Mouse (Mus musculus) adrenal gland, postnatal 25 days (tissue): ENCODE measurements around the gene Ddit4. TPM values are rescaled to one million over a fixed set of nuclear protein-coding genes. Genes with fewer than 3 reads are reported as not detected.
"Not testable (repeated sequence)": the region's sequence is repeated elsewhere in the genome, so short reads cannot be mapped to it uniquely, and the experiment has no call there.

Experiments
- DNase-seq: peaks from one replicate; pipeline ENCODE4 v3.0.0; 2021; ENCODE audit warnings: mixed read lengths
- long read RNA-seq: library from polyadenylated mRNA; stranded (forward); transcript quantifications from one replicate; pipeline ENCODE4 v2.0.0, GENCODE M21; 2021
- total RNA-seq: library from RNA; stranded (reverse); gene quantifications from 2 replicates; pipeline ENCODE4 v1.2.3, GENCODE M21; 2021

Gene Ddit4
- 35.7 and 57.7 TPM in 2 replicates for total RNA-seq
- long read RNA-seq, transcript Ddit4-201 (3 exons, 1,755 nt) = major isoform, 38 of 41 reads
- long read RNA-seq, partial matches to known transcripts = 1 of 41 reads
- long read RNA-seq, other reads (novel, unspliced or antisense) = 2 of 41 reads

- DNase-seq = peak; percentile 100
Observed at GRCm38 (mm10) chr10:59951211-59952151, at the start of gene Ddit4. Ddit4 (minus strand) TSS chr10:59951834.

- no peak for DNase-seq
Observed at GRCm38 (mm10) chr10:59999057-59999456, 47.4 kb upstream of the Ddit4 start.

GRCm38 (mm10) chr10:59997591-59997990 is 46.0 kb upstream of the Ddit4 start:
- no peak for DNase-seq

- no peak for DNase-seq
Observed at GRCm38 (mm10) chr10:59995889-59996288, 44.3 kb upstream of the Ddit4 start.

GRCm38 (mm10) chr10:59993813-59994212 is 42.2 kb upstream of the Ddit4 start:
- not testable (repeated sequence) for DNase-seq

- DNase-seq = no peak
Observed at GRCm38 (mm10) chr10:59992024-59992423, 40.4 kb upstream of the Ddit4 start.

- peak; percentile 26 for DNase-seq
Observed at GRCm38 (mm10) chr10:59991262-59991880, 39.7 kb upstream of the Ddit4 start.

- no peak for DNase-seq
Observed at GRCm38 (mm10) chr10:59990393-59990792, 38.8 kb upstream of the Ddit4 start.

- DNase-seq = peak; percentile 59
Observed at GRCm38 (mm10) chr10:59988036-59988435, 36.4 kb upstream of the Ddit4 start.

- DNase-seq = no peak
Observed at GRCm38 (mm10) chr10:59982379-59982873, 30.8 kb upstream of the Ddit4 start.

GRCm38 (mm10) chr10:59981792-59982191 is 30.2 kb upstream of the Ddit4 start:
- peak; percentile 35 for DNase-seq

GRCm38 (mm10) chr10:59981336-59981735 is 29.7 kb upstream of the Ddit4 start:
- no peak for DNase-seq

GRCm38 (mm10) chr10:59980815-59981244 is 29.2 kb upstream of the Ddit4 start:
- no peak for DNase-seq

GRCm38 (mm10) chr10:59978873-59979743 is 27.5 kb upstream of the Ddit4 start:
- DNase-seq = peak; percentile 68

GRCm38 (mm10) chr10:59978401-59978800 is 26.8 kb upstream of the Ddit4 start:
- no peak for DNase-seq

GRCm38 (mm10) chr10:59977715-59978343 is 26.2 kb upstream of the Ddit4 start:
- DNase-seq = no peak

- no peak for DNase-seq
Observed at GRCm38 (mm10) chr10:59977141-59977540, 25.5 kb upstream of the Ddit4 start.

GRCm38 (mm10) chr10:59974786-59975185 is 23.2 kb upstream of the Ddit4 start:
- DNase-seq = no peak

- peak; percentile 32 for DNase-seq
Observed at GRCm38 (mm10) chr10:59974191-59974664, 22.6 kb upstream of the Ddit4 start.

- no peak for DNase-seq
Observed at GRCm38 (mm10) chr10:59973400-59973799, 21.8 kb upstream of the Ddit4 start.

- no peak for DNase-seq
Observed at GRCm38 (mm10) chr10:59972999-59973398, 21.4 kb upstream of the Ddit4 start.
